In genomic region chr1:87184751-87185139, GRCm38 (mm10) we compare ENCODE assay signal across 9 mouse cellular contexts. TPM values are rescaled to one million over a fixed set of nuclear protein-coding genes. Genes with fewer than 3 reads are reported as not detected.
A peak's percentile ranks its signal among the peaks of the same experiment; 100 is the strongest.
DNase-seq lines count a peak whose midpoint lies in the region; ATAC-seq and TF ChIP-seq lines count a peak whose summit lies in the region.
"Had no signal": no experiment of that assay in that cellular context is flagged by ENCODE, and none has a peak within 500 bp of the region (broad histone marks: within the 10 kb centered on the region; RNA-seq: fewer than 3 reads in every experiment).

No protein-coding gene starts in this region.

- peak; percentile 76 for ATAC-seq in forebrain, postnatal 0 days
- peak; percentile 38 to 40; a peak in 2 of 4 replicates for ATAC-seq in hematopoietic stem cell, adult 5-6 weeks (replicated peaks in 1 of 2; ENCODE audit: insufficient read depth in 1 of 2, low FRiP score in 2 of 2, low TSS enrichment in 1 of 2, low read depth in 1 of 2, poor library complexity in 2 of 2, severe bottlenecking in 2 of 2)
- peak; percentile 60 for ATAC-seq in lung, postnatal 0 days

- peaks cover 0 to 14% of the 10 kb centered on the region in 2 experiments; a peak in 2 of 4 replicates for H3K36me3 ChIP-seq in MEL (ENCODE audit: control insufficient read depth in 1 of 2, insufficient read depth in 2 of 2, low read length in 2 of 2)
- H3K36me3 ChIP-seq in forebrain, postnatal 0 days (ENCODE audit: insufficient read depth): no peaks in the 10 kb centered on the region
- no peaks in the 10 kb centered on the region for H3K36me3 ChIP-seq in lung, postnatal 0 days (ENCODE audit: insufficient read depth, low read length)

- H3K27ac ChIP-seq in MEL (ENCODE audit: control insufficient read depth, low read depth, low read length): no peak overlapping the region
- no peak overlapping the region for H3K27ac ChIP-seq in forebrain, postnatal 0 days (ENCODE audit: low read depth, low read length)
- no peak overlapping the region for H3K27ac ChIP-seq in lung, postnatal 0 days (ENCODE audit: low read length)

- peak; percentile 63 to 93 (median 72) for TF ChIP-seq CTCF in MEL (IDR thresholded peaks at IDR 0.05 in 2 of 3, conservative IDR thresholded peaks at IDR 0.05 in 1 of 3; ENCODE audit: control insufficient read depth in 1 of 3, insufficient read depth in 1 of 3, low read depth in 2 of 3, low read length in 3 of 3, poor library complexity in 1 of 3, severe bottlenecking in 1 of 3)
- peak; percentile 79 for TF ChIP-seq CTCF in forebrain, postnatal 0 days (IDR thresholded peaks at IDR 0.05; ENCODE audit: low read depth)
- TF ChIP-seq CTCF in lung, postnatal 0 days (IDR thresholded peaks at IDR 0.05): peak; percentile 76

- H3K4me1 ChIP-seq in MEL (ENCODE audit: control insufficient read depth in 1 of 2, insufficient read depth in 2 of 2, low read length in 2 of 2): peaks cover 2 to 21% of the 10 kb centered on the region in 2 experiments; a peak in 3 of 4 replicates
- no peaks in the 10 kb centered on the region for H3K4me1 ChIP-seq in forebrain, postnatal 0 days (ENCODE audit: insufficient read depth)
- peaks cover 2% of the 10 kb centered on the region; the same call in 1 of the 2 replicates for H3K4me1 ChIP-seq in lung, postnatal 0 days (ENCODE audit: insufficient read depth, low read depth, low read length)

- 8% methylated on average over 20 of the region's 20 CpGs for WGBS in forebrain, postnatal 0 days
- WGBS in lung, postnatal 0 days: 8% methylated on average over 20 of the region's 20 CpGs

- no peaks in the 10 kb centered on the region for H3K79me2 ChIP-seq in MEL (ENCODE audit: control insufficient read depth, insufficient read depth, low read length, poor library complexity)

- no peak for TF ChIP-seq EP300 in MEL (IDR thresholded peaks at IDR 0.05; ENCODE audit: low read depth in 1 of 2, low read length in 2 of 2)
- TF ChIP-seq EP300 in lung, postnatal 0 days (IDR thresholded peaks at IDR 0.05): no peak

- peak; percentile 81 for DNase-seq in MEL (ENCODE audit: low read depth, low spot score)
- peak; percentile 42 for DNase-seq in cerebellum, adult 11-12 months
- DNase-seq in forebrain, postnatal 0 days: peak; percentile 88
- peak; percentile 40 to 79 for DNase-seq in layer of hippocampus, adult 8-10 months (ENCODE audit: low spot score in 2 of 2)
- DNase-seq in lung, postnatal 0 days (ENCODE audit: low spot score): peak; percentile 69
- DNase-seq in retina, adult 2 months (ENCODE audit: low read depth, low spot score): peak; percentile 45
- DNase-seq in thymus, postnatal 14 days: peak; percentile 76

- peak overlapping the region; percentile 40 to 44; a peak in 3 of 4 replicates for H3K4me3 ChIP-seq in MEL (ENCODE audit: control insufficient read depth in 1 of 2, insufficient read depth in 1 of 2, low read depth in 2 of 2, low read length in 2 of 2)
- H3K4me3 ChIP-seq in forebrain, postnatal 0 days (ENCODE audit: low read depth, low read length): peak overlapping the region; percentile 9
- H3K4me3 ChIP-seq in lung, postnatal 0 days (ENCODE audit: low read depth, low read length): no peak overlapping the region

- no peaks in the 10 kb centered on the region for H3K9me3 ChIP-seq in MEL (replicated peaks; ENCODE audit: insufficient read depth, low read length)
- no peaks in the 10 kb centered on the region for H3K9me3 ChIP-seq in forebrain, postnatal 0 days (ENCODE audit: low read length)
- no peaks in the 10 kb centered on the region for H3K9me3 ChIP-seq in lung, postnatal 0 days (ENCODE audit: low read length)

- TF ChIP-seq RAD21 in MEL (IDR thresholded peaks at IDR 0.05; ENCODE audit: low read depth, low read length): peak; percentile 67

- H3K9ac ChIP-seq in MEL (ENCODE audit: control insufficient read depth, low read depth, low read length, poor library complexity, severe bottlenecking): peak overlapping the region; percentile 32; the same call in 1 of the 2 replicates
- H3K9ac ChIP-seq in forebrain, postnatal 0 days: 0 out of 2 replicates have a peak overlapping the region, but pooled peaks have one; percentile 22
- no peak overlapping the region for H3K9ac ChIP-seq in lung, postnatal 0 days (replicated peaks; ENCODE audit: low read depth)

- TF ChIP-seq POLR2A in MEL (IDR thresholded peaks at IDR 0.05; ENCODE audit: control insufficient read depth in 1 of 2, insufficient read depth in 1 of 2, low read depth in 1 of 2, low read length in 2 of 2, poor library complexity in 1 of 2): no peak

- peaks cover 2 to 5% of the 10 kb centered on the region in 2 experiments; a peak in 2 of 4 replicates for H3K27me3 ChIP-seq in MEL (ENCODE audit: control insufficient read depth in 1 of 2, insufficient read depth in 2 of 2, low read length in 2 of 2)
- H3K27me3 ChIP-seq in forebrain, postnatal 0 days (ENCODE audit: insufficient read depth, low read length): peaks cover 21% of the 10 kb centered on the region
- peaks cover 39% of the 10 kb centered on the region for H3K27me3 ChIP-seq in lung, postnatal 0 days (replicated peaks; ENCODE audit: insufficient read depth, low read length)

- peak overlapping the region; percentile 44 for H3K4me2 ChIP-seq in forebrain, postnatal 0 days (ENCODE audit: low read depth)
- H3K4me2 ChIP-seq in lung, postnatal 0 days (replicated peaks; ENCODE audit: low read depth, low read length): no peak overlapping the region

TF ChIP-seq in MEL, 35 proteins besides CTCF, POLR2A, EP300 and RAD21:
- TF ChIP-seq MAZ (IDR thresholded peaks at IDR 0.05; ENCODE audit: low read depth, low read length): no peak
- TF ChIP-seq HCFC1 (IDR thresholded peaks at IDR 0.05; ENCODE audit: low read depth, low read length): no peak
- no peak for TF ChIP-seq GABPA (IDR thresholded peaks at IDR 0.05; ENCODE audit: low read depth, low read length)
- TF ChIP-seq ETS1 (IDR thresholded peaks at IDR 0.05; ENCODE audit: low read depth, low read length): no peak
- TF ChIP-seq MXI1 (IDR thresholded peaks at IDR 0.05; ENCODE audit: low read depth, low read length): no peak
- no peak for TF ChIP-seq NELFE (IDR thresholded peaks at IDR 0.05; ENCODE audit: low read depth, low read length)
- TF ChIP-seq GATA1 (IDR thresholded peaks at IDR 0.05; ENCODE audit: low read depth, low read length): no peak
- TF ChIP-seq SMC3 (IDR thresholded peaks at IDR 0.05; ENCODE audit: low read depth, low read length): peak; percentile 62
- peak; percentile 64 for TF ChIP-seq ZC3H11A (IDR thresholded peaks at IDR 0.05; ENCODE audit: low read depth, low read length)
- TF ChIP-seq ZKSCAN1 (IDR thresholded peaks at IDR 0.05; ENCODE audit: low read depth, low read length): no peak
- TF ChIP-seq MAX (IDR thresholded peaks at IDR 0.05; ENCODE audit: low read length): 0 out of 2 replicates have a peak, but pooled peaks have one; percentile 8

RNA-seq across cellular contexts. Expression of gene Prss56, which starts 1.6 kb away (rescaled TPM):
- 0.08 TPM in 1 of 2 replicates, not detected in the other for total RNA-seq in MEL (2012; rRNA removed)
- polyA plus RNA-seq in MEL (2012; ENCODE audit: insufficient read depth in 1 of 2, insufficient read length in 2 of 2, low read depth in 1 of 2, low replicate concordance in 2 of 2, missing spikeins in 1 of 2): not detected
- total RNA-seq in forebrain, postnatal 0 days (2014; rRNA removed): 3.1 and 4.0 TPM in 2 replicates
- 2.5 and 4.3 TPM in 2 replicates for polyA plus RNA-seq in forebrain, postnatal 0 days (2015; fragmentation: Nextera tagmentation; extraction: Ambion mirVana)
- not detected in 2 replicates for total RNA-seq in hematopoietic stem cell, adult 5-6 weeks (2017)
- total RNA-seq in layer of hippocampus, adult 8-10 months (2022): under 1 TPM in 1 of 4 experiments, not detected in 3; 0.14 TPM
- not detected in 2 replicates for polyA plus RNA-seq in lung, postnatal 0 days (2015; fragmentation: Nextera tagmentation; extraction: Ambion mirVana)

RNA-seq across cellular contexts. Expression of gene Chrnd, which starts 5.7 kb away (rescaled TPM):
- total RNA-seq in MEL (2012; rRNA removed): not detected in 2 replicates
- polyA plus RNA-seq in MEL (2012; ENCODE audit: insufficient read depth in 1 of 2, insufficient read length in 2 of 2, low read depth in 1 of 2, low replicate concordance in 2 of 2, missing spikeins in 1 of 2): not detected
- not detected in 2 replicates for total RNA-seq in forebrain, postnatal 0 days (2014; rRNA removed)
- polyA plus RNA-seq in forebrain, postnatal 0 days (2015; fragmentation: Nextera tagmentation; extraction: Ambion mirVana): not detected in 2 replicates
- not detected in 2 replicates for total RNA-seq in hematopoietic stem cell, adult 5-6 weeks (2017)
- total RNA-seq in layer of hippocampus, adult 8-10 months (2022): not detected
- polyA plus RNA-seq in lung, postnatal 0 days (2015; fragmentation: Nextera tagmentation; extraction: Ambion mirVana): not detected in 2 replicates
- total RNA-seq: left cerebral cortex, postnatal 10 days had no signal

RNA-seq across cellular contexts. Expression of gene Chrng, which starts 19.7 kb away (rescaled TPM):
- not detected in 2 replicates for total RNA-seq in MEL (2012; rRNA removed)
- not detected for polyA plus RNA-seq in MEL (2012; ENCODE audit: insufficient read depth in 1 of 2, insufficient read length in 2 of 2, low read depth in 1 of 2, low replicate concordance in 2 of 2, missing spikeins in 1 of 2)
- not detected in 2 replicates for total RNA-seq in forebrain, postnatal 0 days (2014; rRNA removed)
- polyA plus RNA-seq in forebrain, postnatal 0 days (2015; fragmentation: Nextera tagmentation; extraction: Ambion mirVana): not detected in 2 replicates
- not detected in 2 replicates for total RNA-seq in hematopoietic stem cell, adult 5-6 weeks (2017)
- not detected for total RNA-seq in layer of hippocampus, adult 8-10 months (2022)
- 0.04 TPM in 1 of 2 replicates, not detected in the other for polyA plus RNA-seq in lung, postnatal 0 days (2015; fragmentation: Nextera tagmentation; extraction: Ambion mirVana)
- total RNA-seq: left cerebral cortex, postnatal 10 days had no signal

RNA-seq across cellular contexts. Expression of gene Ecel1, which starts 28.4 kb away (rescaled TPM):
- 0.73 and 2.1 TPM in 2 replicates for total RNA-seq in MEL (2012; rRNA removed)
- 1 to 10 TPM in 1 of 2 experiments, not detected in 1; 4.8 TPM for polyA plus RNA-seq in MEL (2012; ENCODE audit: insufficient read depth in 1 of 2, insufficient read length in 2 of 2, low read depth in 1 of 2, low replicate concordance in 2 of 2, missing spikeins in 1 of 2)
- 19.1 and 36.1 TPM in 2 replicates for total RNA-seq in forebrain, postnatal 0 days (2014; rRNA removed)
- polyA plus RNA-seq in forebrain, postnatal 0 days (2015; fragmentation: Nextera tagmentation; extraction: Ambion mirVana): 17.8 and 28.5 TPM in 2 replicates
- not detected in 2 replicates for total RNA-seq in hematopoietic stem cell, adult 5-6 weeks (2017)
- 1 to 10 TPM; 2.3 to 5.3 (median 3.7) TPM for total RNA-seq in layer of hippocampus, adult 8-10 months (2022)
- polyA plus RNA-seq in lung, postnatal 0 days (2015; fragmentation: Nextera tagmentation; extraction: Ambion mirVana): 0.17 and 0.39 TPM in 2 replicates

RNA-seq across cellular contexts. Expression of gene Eif4e2, which starts 29.0 kb away (rescaled TPM):
- 165 and 171 TPM in 2 replicates for total RNA-seq in MEL (2012; rRNA removed)
- polyA plus RNA-seq in MEL (2012; ENCODE audit: insufficient read depth in 1 of 2, insufficient read length in 2 of 2, low read depth in 1 of 2, low replicate concordance in 2 of 2, missing spikeins in 1 of 2): 100 to 1,000 TPM; 132 to 220 TPM
- total RNA-seq in forebrain, postnatal 0 days (2014; rRNA removed): 71.5 and 81.7 TPM in 2 replicates
- 77.6 and 87.5 TPM in 2 replicates for polyA plus RNA-seq in forebrain, postnatal 0 days (2015; fragmentation: Nextera tagmentation; extraction: Ambion mirVana)
- 123 and 155 TPM in 2 replicates for total RNA-seq in hematopoietic stem cell, adult 5-6 weeks (2017)
- 10 to 100 TPM; 54.7 to 68.0 (median 59.8) TPM for total RNA-seq in layer of hippocampus, adult 8-10 months (2022)
- 110 and 118 TPM in 2 replicates for polyA plus RNA-seq in lung, postnatal 0 days (2015; fragmentation: Nextera tagmentation; extraction: Ambion mirVana)
